24 mouse cellular contexts compared by ENCODE assay signal in genomic region chr10:17387296-17387695, GRCm38 (mm10).
"Had no signal": no experiment of that assay in that cellular context is flagged by ENCODE, and none has a peak within 500 bp of the region (broad histone marks: within the 10 kb centered on the region; RNA-seq: fewer than 3 reads in every experiment).

No protein-coding gene starts in this region.

- H3K4me2 ChIP-seq: heart, embryonic 11.5 days; hindbrain, embryonic 12.5 days; hindbrain, embryonic 14.5 days; intestine, embryonic 15.5 days; limb, embryonic 12.5 days; liver, embryonic 11.5 days; liver, embryonic 13.5 days had no signal

- H3K9me3 ChIP-seq: hindbrain, embryonic 12.5 days; intestine, embryonic 15.5 days; limb, embryonic 10.5 days; liver, embryonic 13.5 days had no signal

- DNase-seq: gastrocnemius, adult 2 months; gastrocnemius, postnatal 10 days; gastrocnemius, postnatal 25 days; heart, postnatal 36 days; kidney, adult 18-20 months; kidney, adult 8-10 months; kidney, postnatal 10 days; kidney, postnatal 25 days; kidney, postnatal 4 days; liver; liver, embryonic 13.5 days had no signal

- H3K9ac ChIP-seq: hindbrain, embryonic 12.5 days; hindbrain, embryonic 14.5 days; intestine, embryonic 15.5 days; limb, embryonic 12.5 days; liver, embryonic 13.5 days had no signal

- ATAC-seq: hindbrain, embryonic 16.5 days; inflammation-experienced regulatory T-cells, adult 6 months; intestine, embryonic 15.5 days; intestine, postnatal 0 days had no signal

- H3K36me3 ChIP-seq: hindbrain, embryonic 10.5 days; hindbrain, embryonic 12.5 days; intestine, embryonic 15.5 days; limb, embryonic 10.5 days; limb, embryonic 12.5 days; liver, embryonic 13.5 days had no signal

- H3K27me3 ChIP-seq: hindbrain, embryonic 12.5 days; intestine, embryonic 15.5 days; limb, embryonic 12.5 days; liver, embryonic 13.5 days had no signal

- H3K4me3 ChIP-seq: gastrocnemius, adult 2 months; hindbrain, embryonic 10.5 days; hindbrain, embryonic 12.5 days; intestine, embryonic 15.5 days; layer of hippocampus, adult 2 months; left cerebral cortex, adult 2 months; limb, embryonic 10.5 days; limb, embryonic 12.5 days; liver, embryonic 13.5 days had no signal

- H3K4me1 ChIP-seq: hindbrain, embryonic 10.5 days; hindbrain, embryonic 12.5 days; intestine, embryonic 15.5 days; limb, embryonic 10.5 days; limb, embryonic 12.5 days; liver, embryonic 13.5 days had no signal

- H3K27ac ChIP-seq: gastrocnemius, adult 2 months; hindbrain, embryonic 10.5 days; hindbrain, embryonic 12.5 days; hindbrain, embryonic 14.5 days; intestine, embryonic 15.5 days; layer of hippocampus, adult 2 months; left cerebral cortex, adult 2 months; limb, embryonic 10.5 days; limb, embryonic 12.5 days; liver, embryonic 13.5 days had no signal
